Mouse (Mus musculus): ENCODE data around the gene Nr2c2. TPM values are rescaled to one million over a fixed set of nuclear protein-coding genes. Genes with fewer than 3 reads are reported as not detected.

Gene Nr2c2
- polyA plus RNA-seq (2015; fragmentation: Illumina TruSeq; extraction: RNeasy Lipid Tissue Mini Kit (QIAGEN cat#74804); ENCODE audit: insufficient read depth, low replicate concordance) = 56.0 TPM

GRCm38 (mm10) chr6:92091130-92091591 is at the start of gene Nr2c2:
TSS of gene Nr2c2 (plus strand) at chr6:92091390.

GRCm38 (mm10) chr6:92183621-92184131 is 92.5 kb downstream of the Nr2c2 start, which contains the start of gene Mrps25:
TSS of gene Mrps25 (minus strand) at chr6:92184033.

GRCm38 (mm10) chr6:92214773-92215449 is 123.7 kb downstream of the Nr2c2 start, which contains the start of gene Rbsn:
TSS of gene Rbsn (minus strand) at chr6:92214925.

Other genes starting within 250 kb of the Nr2c2 start
- 44.6 TPM for gene Ccdc174, start 213.3 kb upstream of the Nr2c2 start, polyA plus RNA-seq (2015; fragmentation: Illumina TruSeq; extraction: RNeasy Lipid Tissue Mini Kit (QIAGEN cat#74804); ENCODE audit: insufficient read depth, low replicate concordance)
- 0.94 TPM for gene 4930590J08Rik, start 188.6 kb upstream of the Nr2c2 start, polyA plus RNA-seq (2015; fragmentation: Illumina TruSeq; extraction: RNeasy Lipid Tissue Mini Kit (QIAGEN cat#74804); ENCODE audit: insufficient read depth, low replicate concordance)
- 14.8 TPM for gene Fgd5, start 112.5 kb upstream of the Nr2c2 start, polyA plus RNA-seq (2015; fragmentation: Illumina TruSeq; extraction: RNeasy Lipid Tissue Mini Kit (QIAGEN cat#74804); ENCODE audit: insufficient read depth, low replicate concordance)
- 25.5 TPM for gene Mrps25, start 92.6 kb downstream of the Nr2c2 start, polyA plus RNA-seq (2015; fragmentation: Illumina TruSeq; extraction: RNeasy Lipid Tissue Mini Kit (QIAGEN cat#74804); ENCODE audit: insufficient read depth, low replicate concordance)
- gene Rbsn, start 123.5 kb downstream of the Nr2c2 start, polyA plus RNA-seq (2015; fragmentation: Illumina TruSeq; extraction: RNeasy Lipid Tissue Mini Kit (QIAGEN cat#74804); ENCODE audit: insufficient read depth, low replicate concordance) = 16.8 TPM
- gene Trh, start 153.3 kb downstream of the Nr2c2 start, polyA plus RNA-seq (2015; fragmentation: Illumina TruSeq; extraction: RNeasy Lipid Tissue Mini Kit (QIAGEN cat#74804); ENCODE audit: insufficient read depth, low replicate concordance) = not detected